Mouse (Mus musculus): ENCODE measurements at regions not wholly inside any gene's neighbourhood (a gene's known extent, or its start where the extent isn't known, plus 50 kb on each side); places are given as distances from the start of the nearest gene placed in this dataset.
"Not testable (repeated sequence)": the region's sequence is repeated elsewhere in the genome, so short reads cannot be mapped to it uniquely, and the experiment has no call there.

DNA sequence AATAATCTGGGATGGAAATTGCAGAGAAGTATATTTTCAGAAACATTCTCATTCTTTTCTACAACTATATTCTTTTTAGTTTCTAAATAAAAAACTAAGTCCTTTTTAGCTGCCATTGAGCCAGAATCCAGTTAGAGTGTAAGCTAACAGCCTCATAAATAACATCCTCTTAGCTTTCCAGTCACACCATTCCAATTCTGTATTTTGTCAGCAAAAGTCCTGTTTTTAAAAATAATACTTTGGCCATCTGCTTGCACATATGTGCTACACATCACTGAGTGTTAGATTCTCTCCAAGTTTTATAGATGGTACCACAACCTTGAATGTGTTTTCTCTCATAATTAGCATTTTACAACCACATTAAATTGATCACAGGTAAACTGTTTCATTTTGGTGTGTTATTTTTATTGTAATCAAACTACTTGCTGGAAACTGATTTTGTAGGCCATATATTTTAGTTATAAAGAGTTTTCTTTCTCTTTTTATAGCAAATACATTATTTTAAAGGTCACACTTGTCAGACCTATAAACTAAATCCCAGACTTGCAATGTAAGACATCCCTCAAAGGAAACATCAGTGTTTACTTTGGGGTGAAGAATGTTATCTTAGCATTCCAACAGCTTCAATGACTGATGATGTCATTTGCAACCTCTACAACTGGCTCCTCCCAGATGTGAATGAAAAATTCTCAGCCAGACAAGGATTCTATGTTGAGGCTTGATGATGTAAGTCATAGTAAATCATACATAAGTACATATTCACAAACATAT is 1878.9 kb upstream of the Flrt2 start:
- DNase-seq = no peak

DNA sequence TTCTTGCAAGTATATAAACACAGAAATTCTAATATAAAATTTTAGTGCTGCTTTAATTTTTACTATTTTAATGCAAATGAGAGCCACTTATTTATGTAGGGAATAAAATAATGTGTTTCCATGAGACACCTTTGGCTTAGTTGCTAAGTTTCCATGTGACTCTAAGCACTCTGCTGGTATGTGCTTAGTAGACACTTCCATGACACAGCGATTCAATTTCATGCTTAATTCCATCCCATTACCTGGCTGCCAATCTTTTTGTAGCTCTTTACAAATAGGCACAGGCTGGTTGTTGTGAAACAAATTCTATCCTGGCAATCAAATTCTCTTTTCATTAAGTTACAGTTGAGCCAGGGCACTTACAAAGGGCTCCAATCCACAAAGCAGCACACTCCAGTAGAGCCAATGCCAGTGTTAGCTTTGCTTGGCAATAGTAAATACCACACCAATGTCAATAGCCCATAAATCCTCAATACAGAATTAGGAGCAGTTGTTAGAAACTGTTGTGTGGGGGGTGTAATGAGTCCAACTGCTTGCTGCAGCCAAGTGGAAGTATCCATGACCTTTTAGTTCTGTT is 1841.0 kb upstream of the Flrt2 start:
- DNase-seq = no peak

DNA sequence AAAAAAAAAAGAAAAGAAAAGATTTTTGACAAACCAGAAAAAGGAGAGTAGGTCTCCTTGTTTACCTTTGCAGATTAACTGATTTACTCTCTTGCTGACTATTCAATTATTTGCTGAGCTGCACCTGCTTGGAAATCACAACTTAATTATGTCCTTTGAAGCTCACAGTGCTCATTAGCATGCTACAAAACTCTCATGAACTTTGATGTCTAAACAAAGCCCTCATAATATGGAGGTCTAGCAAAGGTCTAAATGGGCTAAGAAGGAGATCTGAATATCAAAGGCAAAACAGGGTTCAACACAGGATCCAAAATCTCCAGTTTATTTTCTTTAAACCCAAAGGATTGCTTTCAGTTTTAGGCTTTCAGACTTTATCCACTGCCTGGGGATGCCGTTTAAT is 1840.4 kb upstream of the Flrt2 start:
- DNase-seq = no peak

DNA sequence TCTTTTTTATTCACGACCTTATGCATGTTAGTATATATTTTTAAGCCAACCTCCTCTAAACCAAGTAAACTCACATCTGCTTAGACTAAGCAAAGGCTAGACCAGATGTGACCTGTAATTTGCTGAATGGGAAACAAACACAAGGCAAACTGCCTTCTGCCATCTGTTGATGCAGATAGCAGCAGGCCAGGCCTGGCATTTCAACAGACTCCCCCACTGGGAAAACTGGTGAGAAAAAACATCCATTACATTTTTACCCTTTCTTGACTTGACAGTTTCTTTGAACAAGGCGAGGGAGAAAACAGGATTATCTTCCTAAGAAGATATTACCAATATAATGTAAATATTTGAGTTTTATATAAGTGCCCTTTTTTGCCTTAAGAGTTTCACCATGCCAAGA is 1806.1 kb upstream of the Flrt2 start:
- no peak for DNase-seq

DNA sequence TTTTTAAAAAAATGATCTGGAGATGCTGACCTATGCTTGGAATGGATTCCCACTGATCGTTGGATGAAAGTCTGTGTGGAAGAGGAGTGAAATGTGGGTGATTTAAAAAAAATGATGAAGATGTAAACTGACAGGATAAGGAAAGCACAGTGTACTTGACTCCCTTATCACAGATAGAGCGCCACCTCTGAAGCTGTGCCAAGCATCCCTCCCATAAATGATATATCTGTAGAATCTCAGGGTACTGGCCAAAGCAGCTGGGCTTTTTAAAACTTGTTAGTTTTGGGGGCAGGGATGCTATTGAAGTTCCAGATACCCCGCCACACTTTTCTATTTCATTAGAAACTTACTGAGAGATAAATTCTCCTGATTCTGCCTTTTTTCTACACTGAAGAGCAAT is 1801.9 kb upstream of the Flrt2 start:
- no peak for DNase-seq

DNA sequence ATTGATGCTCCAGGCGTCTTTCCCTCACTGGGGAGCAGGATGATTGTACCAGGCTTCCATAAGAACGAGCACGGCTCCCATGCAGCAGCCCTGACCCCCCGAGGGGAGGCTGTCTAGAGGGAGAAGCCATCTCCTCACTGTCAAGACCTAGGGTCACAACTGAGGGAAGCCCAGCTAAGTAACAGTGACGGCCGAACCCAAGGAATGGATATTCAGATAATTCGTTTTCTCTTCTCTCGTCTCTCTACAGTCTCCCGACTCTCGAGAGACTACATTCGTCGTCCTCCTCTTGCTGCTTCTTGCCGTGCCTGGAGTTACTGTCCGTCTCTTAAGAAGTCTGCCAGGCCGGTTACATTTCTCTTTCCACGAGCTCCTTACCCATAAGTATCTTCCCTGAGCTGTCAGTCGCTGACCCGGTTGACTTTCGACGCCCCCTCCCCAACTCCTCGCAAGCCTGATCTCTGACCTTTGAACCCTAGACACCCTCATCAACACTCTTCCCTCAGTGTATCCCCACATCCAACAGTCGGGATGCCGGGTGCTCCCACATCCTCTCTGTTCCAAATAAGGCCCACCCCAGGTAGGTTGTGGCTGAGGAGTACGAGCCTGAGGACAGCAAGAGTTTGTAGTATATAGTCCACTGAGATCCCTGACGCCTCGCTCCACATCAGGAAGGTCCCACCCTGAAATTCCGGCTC is 1763.3 kb upstream of the Flrt2 start:
- not testable (repeated sequence) for DNase-seq

DNA sequence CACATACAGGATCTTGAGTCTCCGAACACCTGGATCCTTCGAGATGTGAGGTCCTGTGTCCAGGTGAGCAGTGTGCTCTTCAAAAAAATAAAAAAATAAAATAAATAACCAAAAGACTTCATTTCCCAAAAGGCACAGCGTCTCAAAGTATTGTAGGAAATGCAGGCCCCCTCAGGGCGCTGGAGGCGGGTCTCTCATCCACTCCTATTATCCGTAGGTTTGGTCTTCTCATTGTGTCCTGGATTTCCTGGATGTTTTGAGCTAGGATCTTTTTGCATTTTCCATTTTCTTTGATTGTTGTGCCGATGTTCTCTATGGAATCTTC is 1762.8 kb upstream of the Flrt2 start:
- not testable (repeated sequence) for DNase-seq

DNA sequence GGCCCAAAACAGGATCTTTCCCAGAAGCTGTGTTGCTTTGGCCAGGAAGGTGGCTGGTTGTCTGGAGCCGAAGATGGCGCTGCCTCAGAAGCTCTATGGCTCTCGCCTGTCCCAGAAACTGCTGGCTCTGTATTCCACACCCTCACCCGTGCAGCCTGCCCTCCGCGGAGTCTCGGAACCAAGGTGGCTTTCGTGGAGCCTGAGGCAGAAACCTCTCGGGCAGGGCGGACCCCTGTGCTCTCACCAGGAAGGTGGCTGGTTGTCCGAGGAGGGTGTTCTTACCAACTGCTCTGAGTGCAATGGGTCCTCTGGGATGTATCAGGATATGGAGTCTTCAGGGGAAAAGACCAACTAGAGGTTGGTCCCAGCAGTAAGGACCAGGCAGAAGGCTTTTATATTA is 1761.8 kb upstream of the Flrt2 start:
- not testable (repeated sequence) for DNase-seq

DNA sequence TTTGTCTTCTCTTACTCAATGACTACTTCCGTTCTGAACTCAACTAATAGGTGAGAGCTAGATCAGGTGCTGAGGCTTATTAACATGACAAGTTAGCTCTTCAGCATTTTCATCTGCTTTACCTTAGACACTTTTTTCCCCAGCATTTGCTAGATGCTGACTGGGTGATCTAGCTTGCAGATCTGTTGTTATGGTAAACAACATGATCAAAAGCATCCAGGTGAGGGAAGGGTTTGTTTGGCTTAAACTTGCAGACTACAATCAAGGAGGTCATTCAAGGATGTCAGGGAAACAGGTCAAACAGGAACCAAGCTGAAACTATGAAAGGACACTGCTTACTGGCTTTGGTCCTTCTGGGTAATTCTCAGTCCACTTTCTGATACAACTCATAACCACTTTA is 1731.2 kb upstream of the Flrt2 start:
- no peak for DNase-seq

DNA sequence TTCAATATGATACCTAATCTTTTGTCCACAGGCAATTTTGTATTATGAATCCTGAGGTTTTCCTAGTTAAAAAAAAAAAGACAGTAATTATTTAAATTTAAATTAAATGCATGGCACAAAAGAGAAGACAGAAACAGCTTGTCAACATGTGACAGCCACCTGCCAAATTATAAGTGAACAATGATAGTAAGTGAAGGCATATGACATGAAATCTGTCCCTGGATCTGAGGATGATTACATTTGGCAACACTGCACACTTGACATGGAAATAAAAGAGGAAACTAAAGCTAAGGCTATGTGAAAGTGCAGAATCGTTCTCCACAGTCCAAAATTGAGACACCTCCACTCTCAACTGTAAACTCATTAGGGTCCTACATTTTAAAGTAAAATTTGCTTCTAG is 1710.7 kb upstream of the Flrt2 start:
- no peak for DNase-seq

DNA sequence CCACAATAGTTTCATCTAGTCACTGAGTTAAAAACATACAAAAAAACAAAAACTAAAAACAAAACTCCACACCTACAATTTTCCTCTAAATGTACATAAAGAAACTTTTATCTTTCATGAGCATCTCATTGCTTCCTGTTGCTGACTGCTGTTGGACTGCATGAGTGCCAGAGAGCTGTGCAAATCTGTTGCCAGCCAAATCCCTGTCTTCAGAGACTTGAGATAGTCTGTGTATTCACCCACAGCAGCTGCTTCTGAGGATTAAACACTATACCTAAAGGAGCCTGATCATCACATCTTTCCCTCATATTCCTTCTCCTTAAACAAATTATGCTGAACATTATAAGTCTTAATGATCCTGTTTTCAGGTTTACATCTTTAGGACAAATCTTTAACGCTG is 1700.5 kb upstream of the Flrt2 start:
- DNase-seq = no peak

DNA sequence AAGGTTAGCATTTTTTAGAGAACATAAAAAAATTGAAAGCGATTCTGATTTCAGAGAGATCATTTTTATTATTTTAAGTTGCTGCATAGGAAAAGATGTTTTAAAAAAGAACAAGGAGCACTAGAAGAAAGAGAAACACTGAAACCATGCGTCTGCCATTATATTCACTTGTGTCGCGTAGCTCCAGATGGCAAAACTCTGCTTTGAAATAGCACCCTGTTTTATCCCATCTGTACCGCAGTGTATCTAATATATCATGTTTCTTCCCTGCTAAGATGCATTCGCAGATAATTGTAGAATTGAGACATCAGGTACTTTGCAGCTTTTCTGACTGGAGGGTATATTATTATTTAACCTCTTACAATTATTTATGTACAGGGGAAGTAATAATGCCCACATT is 1698.2 kb upstream of the Flrt2 start:
- no peak for DNase-seq

DNA sequence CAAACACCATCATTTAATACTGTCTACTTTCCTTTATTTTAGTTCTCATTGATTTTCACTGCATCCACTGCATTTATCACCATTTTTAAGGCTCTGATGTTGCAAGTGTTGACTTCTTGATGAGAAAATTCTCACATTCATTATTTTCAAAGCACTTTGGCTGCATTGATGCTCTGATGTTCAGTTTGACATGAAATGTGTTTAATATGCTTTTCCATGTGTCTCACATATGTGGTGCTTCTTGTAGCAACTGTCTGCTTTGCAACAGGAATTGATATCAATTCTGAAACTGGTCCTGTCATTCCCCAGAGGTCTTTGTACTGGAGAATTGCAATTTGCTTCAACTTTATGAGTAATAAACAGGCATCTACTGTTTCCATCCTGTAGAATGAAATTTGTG is 1676.1 kb upstream of the Flrt2 start:
- no peak for DNase-seq

DNA sequence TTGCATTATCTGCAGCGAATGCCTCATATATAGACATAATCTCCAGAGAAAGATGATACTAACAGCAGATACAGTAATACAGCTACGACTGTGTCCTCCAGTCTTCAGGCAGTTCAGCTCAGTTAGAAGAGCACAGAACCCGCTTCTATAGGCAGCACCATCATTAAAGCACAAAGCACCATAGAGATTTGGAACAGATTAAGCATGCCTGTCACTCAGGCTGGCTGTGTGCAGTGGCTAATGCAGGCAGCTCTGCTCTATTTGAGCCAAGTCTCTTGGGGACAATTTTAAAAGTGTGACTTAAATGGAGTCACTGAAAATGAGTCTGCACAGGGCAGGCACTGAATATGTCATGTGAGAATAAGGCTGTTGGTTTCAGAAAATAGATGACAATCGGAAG is 1660.7 kb upstream of the Flrt2 start:
- DNase-seq = no peak

DNA sequence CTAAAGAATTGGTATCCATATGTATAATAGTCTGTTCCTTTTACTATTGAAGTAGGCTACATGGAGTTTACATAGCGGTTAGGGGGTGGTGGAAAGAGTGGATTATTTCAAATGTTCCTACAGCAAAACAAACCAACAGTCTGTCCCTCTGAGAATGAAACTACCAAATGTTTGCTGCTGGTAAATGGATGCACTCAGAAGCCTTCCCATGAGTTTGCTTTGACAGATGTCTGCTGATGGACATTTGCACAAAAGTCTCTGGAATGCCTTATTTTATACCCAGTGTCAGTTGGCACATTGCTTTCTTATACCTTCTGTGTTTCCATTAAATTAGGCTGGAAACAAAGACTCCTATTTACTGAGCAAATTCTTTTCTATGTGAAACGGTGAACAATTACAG is 1644.1 kb upstream of the Flrt2 start:
- no peak for DNase-seq

DNA sequence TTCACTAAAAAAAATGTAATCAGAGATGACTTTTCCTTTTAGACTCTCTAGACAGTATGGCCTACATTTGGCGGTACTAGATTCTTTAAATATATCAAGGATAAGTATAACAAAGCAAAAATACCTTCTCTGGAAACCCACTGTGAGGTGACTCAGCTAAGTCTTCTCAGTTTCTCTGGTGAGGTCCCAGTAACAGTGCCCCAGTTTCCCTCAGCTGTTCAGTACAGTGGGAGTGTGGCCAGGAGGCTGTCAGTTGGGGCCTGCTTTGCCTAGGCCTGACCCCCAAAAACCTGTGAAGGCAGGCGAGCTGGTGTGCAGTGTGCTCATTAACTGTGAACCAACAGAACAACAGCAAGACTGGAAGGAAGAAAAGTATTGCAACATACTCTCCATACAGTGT is 1634.3 kb upstream of the Flrt2 start:
- no peak for DNase-seq

DNA sequence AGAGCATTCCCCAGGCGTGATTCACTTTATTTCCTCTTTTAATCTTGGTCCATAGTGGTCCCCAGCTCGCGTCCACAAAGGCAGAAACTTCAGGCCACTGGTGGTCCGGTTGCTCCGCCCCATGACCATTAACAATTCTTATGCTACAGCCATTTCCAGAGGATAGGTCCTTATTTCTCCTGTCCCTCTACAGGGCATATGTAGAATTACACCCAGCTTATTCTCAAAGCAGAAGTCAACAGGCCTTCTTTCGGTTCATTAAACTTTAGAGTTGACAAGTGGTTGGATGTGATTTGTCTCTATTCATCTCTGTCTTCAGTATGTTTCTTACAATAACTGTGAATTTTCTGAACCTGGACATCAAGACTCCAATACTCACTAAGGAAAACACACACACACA is 1632.4 kb upstream of the Flrt2 start:
- DNase-seq = no peak

DNA sequence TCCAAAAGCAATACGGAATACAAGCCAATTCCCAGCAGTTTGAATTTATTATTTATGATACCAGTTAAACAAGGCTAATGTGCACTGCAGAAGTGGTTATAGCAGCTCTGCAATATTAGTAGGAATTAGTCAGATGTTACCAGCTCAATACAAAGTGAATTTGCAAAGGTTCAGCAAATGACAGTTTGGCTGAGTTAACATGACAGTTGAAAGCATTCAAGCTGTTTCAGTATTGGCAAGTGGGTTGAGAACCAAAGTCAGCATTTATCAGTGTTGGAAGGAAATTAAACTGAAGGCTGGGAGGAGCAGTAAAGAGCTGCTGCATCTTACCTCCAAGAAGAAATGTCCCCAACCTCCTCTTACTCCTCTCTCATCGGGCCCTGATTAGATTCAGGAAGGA is 1631.7 kb upstream of the Flrt2 start:
- DNase-seq = no peak

DNA sequence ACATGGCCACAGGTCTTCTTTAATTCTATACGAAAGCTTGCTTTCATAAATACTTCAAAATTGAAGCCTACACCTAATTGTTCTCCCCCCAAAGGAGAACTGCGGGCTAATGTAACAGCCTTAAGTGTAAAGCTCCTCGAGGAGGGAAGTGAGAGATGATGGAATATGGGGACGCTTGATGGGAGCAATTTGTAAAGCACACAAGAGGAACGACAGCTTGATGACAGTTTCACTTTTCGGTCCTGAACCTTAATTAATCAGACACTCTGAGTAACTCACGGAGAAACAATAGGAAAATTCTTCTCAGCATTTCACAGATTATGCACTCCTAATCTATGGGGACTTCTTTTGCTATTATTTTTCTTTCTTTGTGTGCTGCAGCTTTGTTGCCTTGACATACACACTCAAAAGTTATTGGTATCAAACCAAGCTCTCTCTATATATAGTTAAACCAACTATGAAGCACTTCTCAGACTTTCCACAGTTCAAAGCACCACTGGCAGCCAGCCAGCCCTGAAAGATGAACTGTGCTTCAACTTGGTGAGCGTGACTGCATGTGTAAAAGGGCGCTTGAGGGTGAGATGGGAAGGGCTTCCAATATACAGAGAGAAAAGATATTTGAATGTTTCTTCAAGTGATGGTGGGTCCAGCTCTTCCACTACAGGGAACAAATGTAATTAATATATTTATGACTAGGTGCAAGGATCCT is 1625.4 kb upstream of the Flrt2 start:
- peak; percentile 11 for DNase-seq

DNA sequence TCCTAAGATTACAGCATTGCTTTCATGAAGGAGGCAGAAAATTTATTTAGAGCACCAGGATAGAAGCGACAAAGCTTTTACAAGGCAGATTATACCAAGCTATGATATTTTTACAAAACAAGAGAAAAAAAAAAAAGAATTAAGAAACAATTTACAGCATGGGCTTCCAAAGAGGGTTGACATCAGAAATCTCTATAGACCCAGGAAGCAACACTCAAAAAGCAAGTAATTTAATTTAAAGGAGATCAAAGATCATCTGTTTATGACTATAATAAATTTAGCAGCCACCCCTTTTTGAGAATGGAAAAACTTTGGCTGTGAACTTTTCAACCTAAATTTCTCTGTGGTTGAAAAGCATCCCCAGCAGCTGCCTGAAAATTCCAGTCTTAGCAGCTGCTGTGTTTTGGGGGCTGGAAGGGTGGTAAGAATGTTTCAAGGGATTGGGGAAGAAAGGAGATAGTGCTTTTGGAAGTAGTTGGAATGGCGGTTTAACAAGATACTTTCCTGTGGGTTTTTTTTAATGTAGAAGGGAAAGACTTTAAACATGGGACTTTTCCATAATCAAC is 1621.0 kb upstream of the Flrt2 start:
- DNase-seq = no peak

DNA sequence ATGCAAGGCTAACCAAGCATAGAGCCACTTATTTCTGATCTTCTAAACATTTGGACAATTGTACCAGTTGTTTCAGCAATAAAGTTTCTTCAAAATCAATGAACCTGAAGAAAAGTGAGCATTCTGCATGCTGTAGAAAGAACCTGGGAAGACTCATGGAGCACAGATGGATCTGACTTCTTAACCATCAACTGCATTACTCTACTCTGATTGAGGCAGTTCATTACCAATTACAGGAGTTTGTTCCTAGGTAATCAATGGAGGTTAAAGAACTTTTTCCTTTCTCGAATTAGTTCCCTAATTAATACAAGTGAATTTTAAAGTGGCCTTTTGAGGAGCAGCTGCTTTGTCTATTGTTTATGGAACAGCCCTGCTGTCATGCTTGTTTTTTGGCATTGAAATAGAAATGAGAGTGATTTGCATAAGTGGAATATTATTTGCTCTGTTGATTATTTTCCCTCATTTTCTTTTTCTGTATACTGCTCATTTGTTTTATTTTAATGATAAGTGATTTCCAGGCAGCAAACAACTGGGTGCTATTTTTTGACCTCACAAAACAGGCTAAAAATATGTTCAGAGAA is 1586.4 kb upstream of the Flrt2 start:
- DNase-seq = no peak

DNA sequence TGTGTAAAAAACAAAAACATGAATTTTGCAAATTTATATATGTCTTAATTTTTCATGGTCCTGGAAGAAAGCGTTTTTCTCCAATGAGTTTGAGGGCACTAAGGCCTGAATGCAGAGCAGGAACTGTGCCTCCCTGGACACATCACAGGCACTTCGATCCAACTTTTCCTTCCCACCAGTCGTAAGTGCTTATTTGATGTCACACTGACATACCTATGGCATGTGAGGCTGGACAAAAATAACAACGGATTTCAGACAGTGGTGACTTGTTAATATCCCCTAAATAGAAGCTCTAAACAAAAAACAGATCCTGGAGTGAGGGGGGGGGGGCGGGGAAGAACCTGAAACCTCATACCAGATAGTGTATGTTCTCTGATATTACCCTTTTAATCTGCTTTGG is 1541.9 kb upstream of the Flrt2 start:
- no peak for DNase-seq

Data from lung, postnatal 10 days (tissue).